ENCODE assay signal across 8 mouse cellular contexts in genomic region chr7:46422764-46423412, GRCm38 (mm10). TPM values are rescaled to one million over a fixed set of nuclear protein-coding genes. Genes with fewer than 3 reads are reported as not detected.
DNase-seq lines count a peak whose midpoint lies in the region; ATAC-seq and TF ChIP-seq lines count a peak whose summit lies in the region.

No protein-coding gene starts in this region.

- no peak for TF ChIP-seq POLR2A in lung, adult 2 months (IDR thresholded peaks at IDR 0.05; ENCODE audit: borderline replicate concordance, extremely low read depth, low read depth, low read length)
- no peak for TF ChIP-seq POLR2A in olfactory bulb, adult 2 months (IDR thresholded peaks at IDR 0.05; ENCODE audit: insufficient read depth, low read depth, low read length)

- peak; percentile 39; the same call in 1 of the 2 replicates for TF ChIP-seq CTCF in lung, adult 2 months (IDR thresholded peaks at IDR 0.05; ENCODE audit: insufficient read depth, low read length)
- peak; percentile 76 for TF ChIP-seq CTCF in olfactory bulb, adult 2 months (IDR thresholded peaks at IDR 0.05; ENCODE audit: insufficient read depth, low read depth, low read length)

- DNase-seq in urinary bladder, postnatal 25 days (ENCODE audit: low spot score) = peak; percentile 12
- DNase-seq in urinary bladder, postnatal 10 days (ENCODE audit: low spot score) = no peak
- DNase-seq in cerebellum, adult 11-12 months = peak; percentile 85
- peak; percentile 18 to 76 for DNase-seq in kidney, postnatal 36 days
- peak; percentile 28 for DNase-seq in lung, adult 2 months
- peak; percentile 66 to 72 for DNase-seq in thymus, postnatal 36 days

- no peaks in the 10 kb centered on the region for H3K4me1 ChIP-seq in lung, adult 2 months (ENCODE audit: control insufficient read depth, insufficient read depth, low read length)
- H3K4me1 ChIP-seq in olfactory bulb, adult 2 months (ENCODE audit: control insufficient read depth, insufficient read depth, low read length) = peaks cover 81% of the 10 kb centered on the region

- WGBS in lung, adult 2 months = 59% methylated on average over 18 of the region's 18 CpGs
- 45% methylated on average over 18 of the region's 18 CpGs for WGBS in olfactory bulb, adult 2 months

- peak; percentile 74 for ATAC-seq in frontal cortex, adult (ENCODE audit: low TSS enrichment)

- peak overlapping the region; percentile 97 for H3K27ac ChIP-seq in olfactory bulb, adult 2 months (ENCODE audit: insufficient read depth, low read depth, low read length)

- no peak overlapping the region for H3K4me3 ChIP-seq in lung, adult 2 months (replicated peaks; ENCODE audit: extremely low read depth, low read depth, low read length)
- peak overlapping the region; percentile 38 for H3K4me3 ChIP-seq in olfactory bulb, adult 2 months (ENCODE audit: insufficient read depth, low read depth, low read length)

RNA-seq across cellular contexts. Expression of gene Kcnc1, which starts 26.6 kb away (rescaled TPM):
- polyA plus RNA-seq in lung, adult 2 months (2012; rRNA removed) = 0.32 and 0.40 TPM in 2 replicates
- polyA plus RNA-seq in olfactory bulb, adult 2 months (2012; ENCODE audit: insufficient read depth, insufficient read length, low replicate concordance, missing spikeins) = 47.6 and 146 TPM in 2 replicates

RNA-seq across cellular contexts. Expression of gene Myod1, which starts 46.6 kb away (rescaled TPM):
- 1.1 TPM in 1 of 2 replicates, not detected in the other for polyA plus RNA-seq in lung, adult 2 months (2012; rRNA removed)
- polyA plus RNA-seq in olfactory bulb, adult 2 months (2012; ENCODE audit: insufficient read depth, insufficient read length, low replicate concordance, missing spikeins) = not detected in 2 replicates

Comparison
In these comparisons a context has a peak if more than half of its experiments do, and no peak if none do; other contexts are left out.
1. RNA of gene Kcnc1, which starts 26.6 kb away (polyA plus RNA-seq): 47.6 to 146 TPM in olfactory bulb, adult 2 months; 0.32 to 0.40 TPM in lung, adult 2 months; every median in the first group is over 10 times any median in the second.